Mouse (Mus musculus): Measurements from ENCODE around the gene Errfi1.
"Not testable (repeated sequence)": the region's sequence is repeated elsewhere in the genome, so short reads cannot be mapped to it uniquely, and the experiment has no call there.

Errfi1 gene

GRCm38 (mm10) chr4:150849964-150850363, 3.8 kb upstream of the Errfi1 start:
- no peak for DNase-seq (ENCODE audit: low spot score in 2 of 2)

- no peak for DNase-seq (ENCODE audit: low spot score in 2 of 2)
Observed at GRCm38 (mm10) chr4:150850893-150851292, 2.8 kb upstream of the Errfi1 start.

GRCm38 (mm10) chr4:150852045-150852444, 1.7 kb upstream of the Errfi1 start:
- DNase-seq (ENCODE audit: low spot score in 2 of 2) = no peak

GRCm38 (mm10) chr4:150852479-150852878, 1.2 kb upstream of the Errfi1 start:
- no peak for DNase-seq (ENCODE audit: low spot score in 2 of 2)

- DNase-seq (ENCODE audit: low spot score in 2 of 2) = peak; percentile 90 to 91
Observed at GRCm38 (mm10) chr4:150854839-150855246, 1.1 kb downstream of the Errfi1 start.

- no peak for DNase-seq (ENCODE audit: low spot score in 2 of 2)
Observed at GRCm38 (mm10) chr4:150855346-150855745, 1.6 kb downstream of the Errfi1 start.

GRCm38 (mm10) chr4:150860526-150860925, 6.8 kb downstream of the Errfi1 start:
- DNase-seq (ENCODE audit: low spot score in 2 of 2) = no peak

GRCm38 (mm10) chr4:150861161-150861560, 7.4 kb downstream of the Errfi1 start:
- no peak for DNase-seq (ENCODE audit: low spot score in 2 of 2)

GRCm38 (mm10) chr4:150862626-150863375, 9.1 kb downstream of the Errfi1 start:
- no peak for DNase-seq (ENCODE audit: low spot score in 2 of 2)

- DNase-seq (ENCODE audit: low spot score in 2 of 2) = no peak
Observed at GRCm38 (mm10) chr4:150865371-150865770, 11.7 kb downstream of the Errfi1 start.

- no peak for DNase-seq (ENCODE audit: low spot score in 2 of 2)
Observed at GRCm38 (mm10) chr4:150866069-150866468, 12.3 kb downstream of the Errfi1 start.

GRCm38 (mm10) chr4:150866494-150866893, 12.8 kb downstream of the Errfi1 start:
- DNase-seq (ENCODE audit: low spot score in 2 of 2) = no peak

GRCm38 (mm10) chr4:150868161-150868560, 14.4 kb downstream of the Errfi1 start:
- no peak for DNase-seq (ENCODE audit: low spot score in 2 of 2)

GRCm38 (mm10) chr4:150868859-150869258, 15.1 kb downstream of the Errfi1 start:
- no peak for DNase-seq (ENCODE audit: low spot score in 2 of 2)

GRCm38 (mm10) chr4:150869276-150870197, 15.8 kb downstream of the Errfi1 start:
- DNase-seq (ENCODE audit: low spot score in 2 of 2) = no peak

- no peak for DNase-seq (ENCODE audit: low spot score in 2 of 2)
Observed at GRCm38 (mm10) chr4:150870963-150871391, 17.3 kb downstream of the Errfi1 start.

- DNase-seq (ENCODE audit: low spot score in 2 of 2) = no peak
Observed at GRCm38 (mm10) chr4:150871392-150872138, 17.8 kb downstream of the Errfi1 start.

GRCm38 (mm10) chr4:150872139-150872651, 18.5 kb downstream of the Errfi1 start:
- DNase-seq (ENCODE audit: low spot score in 2 of 2) = peak; percentile 26 to 37

GRCm38 (mm10) chr4:150872681-150873080, 19.0 kb downstream of the Errfi1 start:
- DNase-seq (ENCODE audit: low spot score in 2 of 2) = no peak

GRCm38 (mm10) chr4:150874416-150874815, 20.7 kb downstream of the Errfi1 start:
- not testable (repeated sequence) for DNase-seq (ENCODE audit: low spot score in 2 of 2)

GRCm38 (mm10) chr4:150875393-150875792, 21.7 kb downstream of the Errfi1 start:
- no peak for DNase-seq (ENCODE audit: low spot score in 2 of 2)

- DNase-seq (ENCODE audit: low spot score in 2 of 2) = no peak
Observed at GRCm38 (mm10) chr4:150879631-150880030, 25.9 kb downstream of the Errfi1 start.
